Mouse (Mus musculus): ENCODE measurements at regions not wholly inside any gene's neighbourhood (a gene's known extent, or its start where the extent isn't known, plus 50 kb on each side); places are given as distances from the start of the nearest gene placed in this dataset.
"Not testable (repeated sequence)": the region's sequence is repeated elsewhere in the genome, so short reads cannot be mapped to it uniquely, and the experiment has no call there.

DNA sequence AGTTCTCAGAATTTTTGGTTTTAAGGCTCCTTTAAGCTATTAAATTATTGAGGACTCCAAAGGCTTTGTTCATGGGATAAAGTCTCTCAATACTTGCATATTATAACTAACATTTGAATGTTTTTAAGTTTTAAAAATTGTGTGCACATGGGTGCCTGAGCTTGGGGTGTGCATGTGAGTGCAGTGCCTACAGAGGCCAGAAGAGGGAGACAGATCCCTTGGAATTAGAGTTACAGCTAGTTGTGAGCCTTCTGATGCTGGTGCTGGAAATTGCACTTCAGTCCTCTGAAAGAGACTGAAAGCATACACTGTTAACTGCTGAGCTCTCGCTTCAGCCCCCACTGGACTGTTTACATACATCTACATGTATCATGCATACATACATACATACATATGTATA is 100.0 kb upstream of the Tspan5 start:
- Histone ChIP-seq H3K9ac (ENCODE audit: low read depth, low read length) (no peak overlapping the region), H3K4me2 (no peak overlapping the region), H3K4me1 (ENCODE audit: control insufficient read depth, insufficient read depth, low read length) (no peaks in the 10 kb centered on the region), H3K27ac (ENCODE audit: low read depth, low read length) (no peak overlapping the region), H3K9me3 (replicated peaks; ENCODE audit: control insufficient read depth, low read length) (no peaks in the 10 kb centered on the region; the same call in 1 of the 2 replicates), H3K4me3 (ENCODE audit: low read depth, low read length) (no peak overlapping the region), H3K36me3 (ENCODE audit: control insufficient read depth, insufficient read depth, low read length) (no peaks in the 10 kb centered on the region), H3K27me3 (ENCODE audit: control insufficient read depth, insufficient read depth, low read length) (no peaks in the 10 kb centered on the region)
- ATAC-seq (replicated peaks; ENCODE audit: insufficient number of reproducible peaks, low FRiP score, low TSS enrichment) = no peak
- WGBS (ENCODE audit: insufficient replicate concordance) = 87% methylated on average over 1 of the region's 1 CpGs

DNA sequence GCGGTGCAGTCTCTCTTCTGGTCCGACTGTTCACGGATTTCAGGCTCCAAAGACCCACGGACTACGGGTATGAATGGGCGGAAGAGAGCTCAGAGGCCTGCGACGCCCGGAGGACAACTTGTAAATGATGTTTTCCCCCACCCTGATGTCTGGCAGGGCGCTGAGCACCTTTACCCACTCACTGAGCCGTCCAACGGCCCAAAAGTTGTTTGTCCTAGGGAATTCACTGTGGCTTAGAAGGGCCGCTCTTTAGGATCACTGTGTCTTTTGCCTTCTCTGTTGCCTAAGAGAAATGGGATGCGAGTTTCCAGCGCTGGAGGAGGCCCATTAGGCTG is 98.1 kb upstream of the Tspan5 start:
- WGBS (ENCODE audit: insufficient replicate concordance) = 10% methylated on average over 15 of the region's 15 CpGs

GRCm38 (mm10) chr3:138644286-138644951 is 97.6 kb upstream of the Tspan5 start:
- WGBS (ENCODE audit: insufficient replicate concordance) = 2% methylated on average over 19 of the region's 19 CpGs
- Histone ChIP-seq H3K9me3 (replicated peaks; ENCODE audit: control insufficient read depth, low read length) (no peaks in the 10 kb centered on the region; the same call in 1 of the 2 replicates), H3K27me3 (ENCODE audit: control insufficient read depth, insufficient read depth, low read length) (no peaks in the 10 kb centered on the region), H3K36me3 (ENCODE audit: control insufficient read depth, insufficient read depth, low read length) (no peaks in the 10 kb centered on the region), H3K4me2 (peak overlapping the region; percentile 62), H3K4me1 (ENCODE audit: control insufficient read depth, insufficient read depth, low read length) (no peaks in the 10 kb centered on the region), H3K9ac (ENCODE audit: low read depth, low read length) (peak overlapping the region; percentile 6; the same call in 1 of the 2 replicates), H3K4me3 (ENCODE audit: low read depth, low read length) (peak overlapping the region; percentile 22), H3K27ac (ENCODE audit: low read depth, low read length) (no peak overlapping the region; the same call in 1 of the 2 replicates)
- peak; percentile 57; the same call in 1 of the 2 replicates for ATAC-seq (replicated peaks; ENCODE audit: insufficient number of reproducible peaks, low FRiP score, low TSS enrichment)

More for the DNA sequence above, 98.1 kb upstream of the Tspan5 start:
- no peaks in the 10 kb centered on the region for H3K27me3 ChIP-seq (ENCODE audit: control insufficient read depth, insufficient read depth, low read length)
- peak overlapping the region; percentile 62 for H3K4me2 ChIP-seq
- H3K36me3 ChIP-seq (ENCODE audit: control insufficient read depth, insufficient read depth, low read length) = no peaks in the 10 kb centered on the region
- H3K4me1 ChIP-seq (ENCODE audit: control insufficient read depth, insufficient read depth, low read length) = no peaks in the 10 kb centered on the region
- H3K9ac ChIP-seq (ENCODE audit: low read depth, low read length) = no peak overlapping the region; the same call in 1 of the 2 replicates
- H3K9me3 ChIP-seq (replicated peaks; ENCODE audit: control insufficient read depth, low read length) = no peaks in the 10 kb centered on the region; the same call in 1 of the 2 replicates
- no peak for ATAC-seq (replicated peaks; ENCODE audit: insufficient number of reproducible peaks, low FRiP score, low TSS enrichment)
- peak overlapping the region; percentile 22 for H3K4me3 ChIP-seq (ENCODE audit: low read depth, low read length)
- H3K27ac ChIP-seq (ENCODE audit: low read depth, low read length) = no peak overlapping the region

GRCm38 (mm10) chr3:138645320-138645719 is 96.7 kb upstream of the Tspan5 start:
- Histone ChIP-seq H3K4me2 (0 out of 2 replicates have a peak overlapping the region, but pooled peaks have one; percentile 6), H3K4me1 (ENCODE audit: control insufficient read depth, insufficient read depth, low read length) (no peaks in the 10 kb centered on the region), H3K36me3 (ENCODE audit: control insufficient read depth, insufficient read depth, low read length) (no peaks in the 10 kb centered on the region), H3K27me3 (ENCODE audit: control insufficient read depth, insufficient read depth, low read length) (no peaks in the 10 kb centered on the region), H3K9ac (ENCODE audit: low read depth, low read length) (no peak overlapping the region), H3K4me3 (ENCODE audit: low read depth, low read length) (no peak overlapping the region), H3K27ac (ENCODE audit: low read depth, low read length) (no peak overlapping the region), H3K9me3 (replicated peaks; ENCODE audit: control insufficient read depth, low read length) (no peaks in the 10 kb centered on the region; the same call in 1 of the 2 replicates)
- WGBS (ENCODE audit: insufficient replicate concordance) = 26% methylated on average over 3 of the region's 3 CpGs
- no peak for ATAC-seq (replicated peaks; ENCODE audit: insufficient number of reproducible peaks, low FRiP score, low TSS enrichment)

DNA sequence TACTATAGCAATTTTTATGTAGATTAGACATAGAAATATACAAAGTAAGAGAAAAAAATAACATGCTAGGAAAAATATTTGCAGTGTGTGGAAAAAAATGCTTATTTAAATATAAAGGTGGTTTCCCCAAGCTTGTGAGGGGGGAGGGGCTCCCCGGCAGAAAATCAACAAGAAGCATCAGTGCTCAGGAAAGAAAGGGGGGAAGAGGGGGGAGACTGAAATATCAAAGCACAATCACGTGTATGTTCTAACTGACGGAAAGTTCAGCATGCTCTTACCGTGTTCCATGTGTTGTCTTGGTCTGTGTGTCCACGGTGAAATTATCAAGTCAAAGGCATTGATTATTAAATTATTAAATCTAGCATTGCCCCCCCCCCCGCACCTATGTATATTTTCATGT is 92.3 kb upstream of the Tspan5 start:
- WGBS (ENCODE audit: insufficient replicate concordance) = 85% methylated on average over 6 of the region's 6 CpGs

GRCm38 (mm10) chr3:138650671-138651070 is 91.3 kb upstream of the Tspan5 start:
- not testable (repeated sequence) for H3K36me3 ChIP-seq (ENCODE audit: control insufficient read depth, insufficient read depth, low read length)
- 84% methylated on average over 4 of the region's 4 CpGs for WGBS (ENCODE audit: insufficient replicate concordance)

More for the DNA sequence above, 92.3 kb upstream of the Tspan5 start:
- no peak overlapping the region for H3K9ac ChIP-seq (ENCODE audit: low read depth, low read length)
- no peaks in the 10 kb centered on the region for H3K27me3 ChIP-seq (ENCODE audit: control insufficient read depth, insufficient read depth, low read length)
- no peak overlapping the region for H3K27ac ChIP-seq (ENCODE audit: low read depth, low read length)
- H3K4me2 ChIP-seq = no peak overlapping the region
- no peaks in the 10 kb centered on the region for H3K36me3 ChIP-seq (ENCODE audit: control insufficient read depth, insufficient read depth, low read length)
- H3K4me1 ChIP-seq (ENCODE audit: control insufficient read depth, insufficient read depth, low read length) = no peaks in the 10 kb centered on the region
- no peak overlapping the region for H3K4me3 ChIP-seq (ENCODE audit: low read depth, low read length)
- no peaks in the 10 kb centered on the region for H3K9me3 ChIP-seq (replicated peaks; ENCODE audit: control insufficient read depth, low read length)
- ATAC-seq (replicated peaks; ENCODE audit: insufficient number of reproducible peaks, low FRiP score, low TSS enrichment) = no peak

DNA sequence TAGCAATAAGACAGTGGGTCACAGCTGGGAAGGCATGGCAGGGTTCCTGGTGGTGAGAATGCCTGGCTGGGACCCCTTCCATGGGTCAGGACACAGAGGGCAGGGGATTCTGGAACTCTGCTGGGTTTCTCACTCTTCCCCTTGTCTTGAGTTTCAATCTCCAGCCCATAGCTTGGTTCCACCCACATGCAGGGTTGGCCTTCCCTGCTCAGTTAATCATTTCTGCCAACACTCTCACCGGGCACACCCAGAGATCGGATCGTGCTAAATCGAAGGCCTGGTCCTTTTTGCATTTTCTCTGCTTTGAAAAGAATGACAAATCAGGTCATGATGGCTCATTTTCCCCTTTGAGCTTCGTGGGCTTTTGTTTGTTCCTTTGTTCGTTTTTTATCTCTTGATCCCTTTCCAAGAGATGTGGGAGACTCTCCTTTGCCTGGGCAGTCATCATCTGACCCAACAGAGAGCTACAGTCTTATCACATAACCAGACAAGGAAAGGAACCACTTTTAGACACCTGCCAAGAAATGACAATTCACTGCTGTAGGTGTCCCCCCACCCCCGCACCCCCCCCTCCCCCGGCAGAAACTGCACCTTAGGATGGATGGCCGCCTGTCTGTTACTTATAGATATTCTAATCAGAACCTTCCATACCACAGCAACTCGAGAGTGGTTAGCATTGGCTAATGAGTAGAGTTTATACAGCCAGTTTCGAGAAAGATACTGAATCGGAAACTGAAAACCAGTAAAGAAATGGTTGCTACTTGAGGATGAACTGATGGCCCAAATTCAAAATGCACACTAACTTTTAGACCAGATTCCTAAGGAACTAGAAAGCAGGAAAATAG is 90.4 kb upstream of the Tspan5 start:
- WGBS (ENCODE audit: insufficient replicate concordance) = 81% methylated on average over 12 of the region's 12 CpGs
- no peak for ATAC-seq (replicated peaks; ENCODE audit: insufficient number of reproducible peaks, low FRiP score, low TSS enrichment)
- H3K27ac ChIP-seq (ENCODE audit: low read depth, low read length) = no peak overlapping the region

More at GRCm38 (mm10) chr3:138650671-138651070, 91.3 kb upstream of the Tspan5 start:
- H3K27me3 ChIP-seq (ENCODE audit: control insufficient read depth, insufficient read depth, low read length); H3K9me3 ChIP-seq (replicated peaks; ENCODE audit: control insufficient read depth, low read length); H3K4me1 ChIP-seq (ENCODE audit: control insufficient read depth, insufficient read depth, low read length); H3K27ac ChIP-seq (ENCODE audit: low read depth, low read length); ATAC-seq (replicated peaks; ENCODE audit: insufficient number of reproducible peaks, low FRiP score, low TSS enrichment); H3K4me3 ChIP-seq (ENCODE audit: low read depth, low read length); H3K4me2 ChIP-seq; H3K9ac ChIP-seq (ENCODE audit: low read depth, low read length): not testable (repeated sequence)

DNA sequence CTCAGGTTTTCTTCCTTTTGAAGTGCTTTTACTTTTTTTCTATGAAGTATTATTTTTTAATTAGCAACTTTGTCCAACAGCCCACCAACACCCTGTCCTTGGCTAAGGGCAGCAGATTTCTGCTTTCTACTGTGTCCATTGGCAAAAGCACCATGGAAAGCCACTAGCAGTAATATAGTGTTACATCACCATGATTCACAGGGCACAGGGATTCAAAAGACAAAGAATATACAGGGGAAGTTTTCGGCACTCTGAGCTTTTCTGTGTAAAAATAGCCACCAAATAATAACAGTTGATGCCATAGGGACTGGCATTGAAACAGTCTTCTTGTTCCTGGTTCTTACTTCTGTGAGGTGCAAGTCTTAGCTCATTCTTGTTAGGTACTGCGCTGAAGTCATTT is 89.8 kb upstream of the Tspan5 start:
- H3K9me3 ChIP-seq (replicated peaks; ENCODE audit: control insufficient read depth, low read length) = no peaks in the 10 kb centered on the region; the same call in 1 of the 2 replicates
- H3K4me2 ChIP-seq = no peak overlapping the region
- no peaks in the 10 kb centered on the region for H3K36me3 ChIP-seq (ENCODE audit: control insufficient read depth, insufficient read depth, low read length)
- 86% methylated on average over 2 of the region's 2 CpGs for WGBS (ENCODE audit: insufficient replicate concordance)
- no peak overlapping the region for H3K9ac ChIP-seq (ENCODE audit: low read depth, low read length)
- no peaks in the 10 kb centered on the region for H3K4me1 ChIP-seq (ENCODE audit: control insufficient read depth, insufficient read depth, low read length)
- ATAC-seq (replicated peaks; ENCODE audit: insufficient number of reproducible peaks, low FRiP score, low TSS enrichment) = no peak
- H3K4me3 ChIP-seq (ENCODE audit: low read depth, low read length) = no peak overlapping the region
- no peak overlapping the region for H3K27ac ChIP-seq (ENCODE audit: low read depth, low read length)
- no peaks in the 10 kb centered on the region for H3K27me3 ChIP-seq (ENCODE audit: control insufficient read depth, insufficient read depth, low read length)

More for the DNA sequence above, 90.4 kb upstream of the Tspan5 start:
- no peaks in the 10 kb centered on the region for H3K36me3 ChIP-seq (ENCODE audit: control insufficient read depth, insufficient read depth, low read length)
- no peak overlapping the region for H3K4me3 ChIP-seq (ENCODE audit: low read depth, low read length)
- H3K27me3 ChIP-seq (ENCODE audit: control insufficient read depth, insufficient read depth, low read length) = no peaks in the 10 kb centered on the region
- no peaks in the 10 kb centered on the region for H3K4me1 ChIP-seq (ENCODE audit: control insufficient read depth, insufficient read depth, low read length)
- no peaks in the 10 kb centered on the region; the same call in 1 of the 2 replicates for H3K9me3 ChIP-seq (replicated peaks; ENCODE audit: control insufficient read depth, low read length)
- H3K4me2 ChIP-seq = no peak overlapping the region
- H3K9ac ChIP-seq (ENCODE audit: low read depth, low read length) = no peak overlapping the region
